Mouse (Mus musculus) heart, postnatal 0 days (tissue): ENCODE measurements around the gene Rps27l.

Source experiments
- CTCF ChIP-seq: IDR thresholded peaks from 2 replicates; pipeline ENCODE4 v1.5.1; 2016; ENCODE audit warnings: antibody characterized with exemption, control low read depth, low read depth
- EP300 ChIP-seq: IDR thresholded peaks from 2 replicates; pipeline ENCODE4 v1.6.1; 2016; ENCODE audit warnings: antibody characterized with exemption, low read depth

DNA sequence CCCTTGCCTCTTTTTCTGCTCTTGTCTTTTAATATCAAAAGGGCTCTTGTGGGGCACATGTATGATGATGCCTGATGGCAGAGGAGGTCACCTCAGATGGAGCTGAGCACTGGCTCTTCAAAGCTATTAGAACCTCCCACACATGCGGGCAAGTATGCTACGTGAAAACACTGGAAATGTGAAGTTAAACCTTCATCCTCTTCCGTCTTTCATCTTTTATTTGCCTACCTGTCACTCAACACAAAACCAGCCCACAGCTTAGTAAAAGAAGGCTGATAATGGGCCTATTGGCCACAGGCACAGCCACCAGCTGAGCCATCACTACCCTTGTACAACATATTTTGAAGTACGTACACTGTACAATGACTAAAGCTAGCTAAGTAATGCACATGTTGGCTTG is 46.4 kb upstream of the Rps27l start:
- no peak for TF ChIP-seq CTCF
- no peak for TF ChIP-seq EP300
